Mouse (Mus musculus): ENCODE data around the gene H2-Ke6. TPM values are rescaled to one million over a fixed set of nuclear protein-coding genes. Genes with fewer than 3 reads are reported as not detected.
A peak's percentile ranks its signal among the peaks of the same experiment; 100 is the strongest.

Gene H2-Ke6
- polyA plus RNA-seq, 1 experiment: 12.4 TPM

DNA sequence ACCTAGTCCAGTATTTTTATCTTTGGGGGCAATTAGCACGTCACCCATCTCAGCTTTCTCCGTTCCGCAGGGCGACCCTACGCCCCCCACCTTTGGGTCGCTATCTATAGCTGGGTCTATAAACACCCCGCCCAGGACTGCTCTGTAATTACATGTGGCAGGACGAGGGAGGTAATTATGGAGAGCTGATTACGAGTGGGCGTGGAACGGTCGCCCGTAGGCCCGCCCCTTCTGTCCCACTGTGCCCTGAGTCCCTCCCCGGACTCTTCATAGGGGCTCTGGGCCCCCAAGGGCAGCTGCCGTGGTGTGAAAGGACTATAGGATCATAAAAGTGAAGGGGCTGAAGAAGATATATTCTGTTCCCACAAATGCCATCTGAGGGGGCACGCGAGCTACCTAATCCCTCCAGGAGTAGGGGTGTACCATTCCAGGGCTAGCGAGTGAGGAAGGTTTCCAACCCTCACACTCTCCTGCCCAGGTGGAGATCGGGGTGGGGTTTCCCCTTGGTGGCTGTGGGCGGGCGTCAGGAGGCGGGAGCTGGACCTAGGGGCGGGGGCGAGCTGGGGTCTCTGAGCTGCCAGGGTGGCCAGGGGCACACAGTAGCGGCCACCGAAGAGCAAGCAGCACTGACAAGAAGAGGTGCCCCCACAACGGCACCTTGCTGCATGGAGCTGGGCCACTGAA lies 11.2 kb upstream of the H2-Ke6 start, which contains the start of gene Col11a2:
TSS of gene Col11a2 (plus strand) at position 560 of the 684 bp plus-strand sequence.
- H3K4me1 ChIP-seq: peaks cover 35% of the 10 kb centered on the region
- peaks cover 65% of the 10 kb centered on the region for H3K36me3 ChIP-seq (replicated peaks; ENCODE audit: low read length)
- H3K9me3 ChIP-seq: no peaks in the 10 kb centered on the region
- peaks cover 22% of the 10 kb centered on the region for H3K27me3 ChIP-seq (replicated peaks)
- TF ChIP-seq FLI1 (IDR thresholded peaks at IDR 0.05; ENCODE audit: low read length) (no peak), GATA1 (IDR thresholded peaks at IDR 0.05; ENCODE audit: borderline replicate concordance, low read length) (no peak)
- H3K4me3 ChIP-seq (replicated peaks): no peak within 1 kb of the TSS

- TF ChIP-seq FLI1 (IDR thresholded peaks at IDR 0.05; ENCODE audit: low read length): no peak
- TF ChIP-seq GATA1 (IDR thresholded peaks at IDR 0.05; ENCODE audit: borderline replicate concordance, low read length): no peak
- Histone ChIP-seq H3K9me3 (no peaks in the 10 kb centered on the region), H3K4me3 (replicated peaks) (no peak overlapping the region), H3K27me3 (replicated peaks) (peaks cover 22% of the 10 kb centered on the region), H3K36me3 (replicated peaks; ENCODE audit: low read length) (peaks cover 63% of the 10 kb centered on the region), H3K4me1 (peaks cover 41% of the 10 kb centered on the region)
These were observed 10.6 kb upstream of the H2-Ke6 start for GRCm38 (mm10) chr17:34038440-34038839.

DNA sequence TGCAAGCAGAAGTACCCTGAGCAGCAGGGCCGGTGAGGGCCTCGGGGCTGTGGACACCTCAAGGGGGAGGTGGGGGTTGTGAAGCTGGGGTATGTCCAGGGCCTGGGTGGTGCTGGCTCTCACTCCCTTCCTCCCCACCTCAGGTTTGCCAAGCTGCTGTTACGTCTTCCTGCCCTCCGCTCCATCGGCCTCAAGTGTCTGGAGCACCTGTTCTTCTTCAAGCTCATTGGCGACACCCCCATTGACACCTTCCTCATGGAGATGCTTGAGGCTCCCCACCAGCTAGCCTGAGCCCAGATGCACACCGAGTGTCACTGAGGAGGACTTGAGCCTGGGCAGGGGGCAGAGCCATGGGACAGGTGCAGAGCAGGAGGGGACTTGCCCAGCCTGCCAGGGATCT lies 9.4 kb upstream of the H2-Ke6 start:
- no peaks in the 10 kb centered on the region for H3K9me3 ChIP-seq

GRCm38 (mm10) chr17:34036647-34037046 lies 8.8 kb upstream of the H2-Ke6 start:
- H3K4me1 ChIP-seq: peaks cover 48% of the 10 kb centered on the region
- H3K36me3 ChIP-seq (replicated peaks; ENCODE audit: low read length): peaks cover 55% of the 10 kb centered on the region
- no peak for TF ChIP-seq FLI1 (IDR thresholded peaks at IDR 0.05; ENCODE audit: low read length)
- no peak for TF ChIP-seq GATA1 (IDR thresholded peaks at IDR 0.05; ENCODE audit: borderline replicate concordance, low read length)
- H3K9me3 ChIP-seq: no peaks in the 10 kb centered on the region
- H3K4me3 ChIP-seq (replicated peaks): no peak overlapping the region
- H3K27me3 ChIP-seq (replicated peaks): peaks cover 13% of the 10 kb centered on the region

More for the DNA sequence above, 9.4 kb upstream of the H2-Ke6 start:
- TF ChIP-seq FLI1 (IDR thresholded peaks at IDR 0.05; ENCODE audit: low read length) (no peak), GATA1 (IDR thresholded peaks at IDR 0.05; ENCODE audit: borderline replicate concordance, low read length) (no peak)
- H3K4me1 ChIP-seq: peaks cover 53% of the 10 kb centered on the region
- peaks cover 56% of the 10 kb centered on the region for H3K36me3 ChIP-seq (replicated peaks; ENCODE audit: low read length)
- peaks cover 19% of the 10 kb centered on the region for H3K27me3 ChIP-seq (replicated peaks)
- no peak overlapping the region for H3K4me3 ChIP-seq (replicated peaks)

- Histone ChIP-seq H3K36me3 (replicated peaks; ENCODE audit: low read length) (peaks cover 58% of the 10 kb centered on the region), H3K4me1 (peaks cover 41% of the 10 kb centered on the region), H3K9me3 (no peaks in the 10 kb centered on the region), H3K4me3 (replicated peaks) (no peak overlapping the region), H3K27me3 (replicated peaks) (peaks cover 8% of the 10 kb centered on the region)
- TF ChIP-seq FLI1 (IDR thresholded peaks at IDR 0.05; ENCODE audit: low read length) (no peak), GATA1 (IDR thresholded peaks at IDR 0.05; ENCODE audit: borderline replicate concordance, low read length) (no peak)
These were observed 7.7 kb upstream of the H2-Ke6 start for GRCm38 (mm10) chr17:34035517-34035916.

DNA sequence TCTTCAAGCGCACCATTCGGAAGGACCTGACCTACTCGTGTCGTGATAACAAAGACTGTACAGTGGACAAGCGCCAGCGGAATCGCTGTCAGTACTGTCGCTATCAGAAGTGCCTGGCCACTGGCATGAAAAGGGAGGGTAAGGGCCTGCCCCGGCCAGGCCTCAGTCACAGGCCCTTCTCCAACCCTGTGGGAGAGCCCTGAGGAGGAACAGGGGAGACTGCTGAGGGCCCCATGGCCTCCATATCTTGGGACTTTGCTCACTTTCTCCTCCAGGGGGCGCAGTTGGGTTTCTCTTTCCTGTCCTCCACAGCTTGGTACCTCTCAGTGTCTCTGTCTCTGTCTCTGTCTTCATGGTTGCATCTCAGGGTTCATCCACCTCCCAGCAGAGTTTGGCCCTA lies 6.2 kb upstream of the H2-Ke6 start:
- peaks cover 41% of the 10 kb centered on the region for H3K4me1 ChIP-seq
- H3K27me3 ChIP-seq (replicated peaks): no peaks in the 10 kb centered on the region
- H3K9me3 ChIP-seq: no peaks in the 10 kb centered on the region
- H3K4me3 ChIP-seq (replicated peaks): peak overlapping the region; percentile 34
- peaks cover 70% of the 10 kb centered on the region for H3K36me3 ChIP-seq (replicated peaks; ENCODE audit: low read length)
- TF ChIP-seq FLI1 (IDR thresholded peaks at IDR 0.05; ENCODE audit: low read length): no peak
- TF ChIP-seq GATA1 (IDR thresholded peaks at IDR 0.05; ENCODE audit: borderline replicate concordance, low read length): no peak

DNA sequence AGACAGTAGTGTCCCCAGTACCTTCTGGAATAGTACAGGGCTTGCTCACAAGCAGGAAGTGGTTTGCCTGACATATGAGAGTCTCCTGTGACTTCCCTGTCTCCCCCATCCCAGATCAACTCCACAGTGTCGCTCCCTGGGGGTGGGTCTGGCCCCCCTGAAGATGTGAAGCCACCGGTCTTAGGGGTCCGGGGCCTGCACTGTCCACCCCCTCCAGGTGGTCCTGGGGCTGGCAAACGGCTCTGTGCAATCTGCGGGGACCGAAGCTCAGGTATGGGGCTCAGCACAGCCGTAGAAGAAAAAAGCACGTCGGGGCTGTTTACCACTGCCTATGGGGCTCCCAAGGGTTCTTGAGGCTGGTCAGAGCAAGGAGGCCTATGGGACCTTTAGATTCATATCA lies 5.6 kb upstream of the H2-Ke6 start:
- Histone ChIP-seq H3K36me3 (replicated peaks; ENCODE audit: low read length) (peaks cover 71% of the 10 kb centered on the region), H3K9me3 (no peaks in the 10 kb centered on the region), H3K27me3 (replicated peaks) (no peaks in the 10 kb centered on the region), H3K4me1 (peaks cover 48% of the 10 kb centered on the region), H3K4me3 (replicated peaks) (peak overlapping the region; percentile 92)
- TF ChIP-seq FLI1 (IDR thresholded peaks at IDR 0.05; ENCODE audit: low read length) (no peak), GATA1 (IDR thresholded peaks at IDR 0.05; ENCODE audit: borderline replicate concordance, low read length) (no peak)

GRCm38 (mm10) chr17:34032806-34033205 lies 4.9 kb upstream of the H2-Ke6 start:
- no peaks in the 10 kb centered on the region for H3K9me3 ChIP-seq
- peak overlapping the region; percentile 92 for H3K4me3 ChIP-seq (replicated peaks)
- peaks cover 71% of the 10 kb centered on the region for H3K36me3 ChIP-seq (replicated peaks; ENCODE audit: low read length)
- TF ChIP-seq GATA1 (IDR thresholded peaks at IDR 0.05; ENCODE audit: borderline replicate concordance, low read length): no peak
- no peak for TF ChIP-seq FLI1 (IDR thresholded peaks at IDR 0.05; ENCODE audit: low read length)
- no peaks in the 10 kb centered on the region for H3K27me3 ChIP-seq (replicated peaks)
- H3K4me1 ChIP-seq: peaks cover 54% of the 10 kb centered on the region

GRCm38 (mm10) chr17:34032174-34032632 lies 4.3 kb upstream of the H2-Ke6 start:
- TF ChIP-seq FLI1 (IDR thresholded peaks at IDR 0.05; ENCODE audit: low read length) (no peak), GATA1 (IDR thresholded peaks at IDR 0.05; ENCODE audit: borderline replicate concordance, low read length) (no peak)
- H3K27me3 ChIP-seq (replicated peaks): no peaks in the 10 kb centered on the region
- peak overlapping the region; percentile 92 for H3K4me3 ChIP-seq (replicated peaks)
- peaks cover 65% of the 10 kb centered on the region for H3K36me3 ChIP-seq (replicated peaks; ENCODE audit: low read length)
- no peaks in the 10 kb centered on the region for H3K9me3 ChIP-seq
- H3K4me1 ChIP-seq: peaks cover 60% of the 10 kb centered on the region

- H3K36me3 ChIP-seq (replicated peaks; ENCODE audit: low read length): peaks cover 60% of the 10 kb centered on the region
- H3K4me3 ChIP-seq (replicated peaks): peak within 1 kb of the TSS; percentile 92
- TF ChIP-seq FLI1 (IDR thresholded peaks at IDR 0.05; ENCODE audit: low read length) (no peak), GATA1 (IDR thresholded peaks at IDR 0.05; ENCODE audit: borderline replicate concordance, low read length) (no peak)
- H3K4me1 ChIP-seq: peaks cover 66% of the 10 kb centered on the region
- no peaks in the 10 kb centered on the region for H3K9me3 ChIP-seq
- no peaks in the 10 kb centered on the region for H3K27me3 ChIP-seq (replicated peaks)
These were observed 3.8 kb upstream of the H2-Ke6 start, which contains the start of the genes Slc39a7 and Rxrb for GRCm38 (mm10) chr17:34031465-34032173. Gene Slc39a7 (minus strand): TSS chr17:34031682. Gene Rxrb (plus strand): TSS chr17:34031812.

Measured in megakaryocyte, embryonic 14.5 days (primary cell).